Mouse (Mus musculus) liver, embryonic 14.5 days (tissue): ENCODE measurements at regions not wholly inside any gene's neighbourhood (a gene's known extent, or its start where the extent isn't known, plus 50 kb on each side); places are given as distances from the start of the nearest gene placed in this dataset.

Experiments
- CTCF ChIP-seq: IDR thresholded peaks from 2 replicates; pipeline ENCODE4 v1.5.1; 2016; ENCODE audit warnings: antibody characterized with exemption, low read depth, control low read depth
- EP300 ChIP-seq: IDR thresholded peaks from 2 replicates; pipeline ENCODE4 v1.6.1; 2016; ENCODE audit warnings: antibody characterized with exemption, low read depth

DNA sequence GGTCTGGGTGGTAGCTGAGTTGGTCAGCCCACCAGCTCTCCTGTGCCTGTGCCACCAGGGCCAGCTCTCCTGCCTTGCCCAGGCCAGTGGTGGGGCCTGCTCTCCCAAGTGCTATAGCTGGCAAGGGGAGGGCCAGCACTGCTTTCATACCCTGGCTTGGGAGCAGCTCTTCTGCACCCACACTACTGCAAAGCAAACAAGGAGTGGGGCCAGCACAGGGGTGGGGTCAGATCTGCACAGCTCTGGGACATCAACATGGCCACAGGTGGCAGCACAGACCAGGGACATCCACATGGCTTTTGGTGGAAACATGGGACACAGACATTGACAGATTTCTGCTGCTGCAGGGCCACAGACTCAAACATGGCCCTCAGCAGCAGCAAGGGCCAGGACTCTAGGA lies 52.9 kb upstream of the AU015836 start:
- TF ChIP-seq CTCF, result peak; percentile 44; the same call in 1 of the 2 replicates
- no peak for TF ChIP-seq EP300
